Mouse (Mus musculus) heart, embryonic 16.5 days (tissue): ENCODE results near the gene Coq2. TPM values are rescaled to one million over a fixed set of nuclear protein-coding genes. Genes with fewer than 3 reads are reported as not detected.

Experiments used
- ATAC-seq: fragments of 200-750 bp; cut with Nextera tagmentation; replicated peaks from 2 replicates; pipeline ENCODE4 v1.8.0; 2017; ENCODE audit warnings: moderate number of reproducible peaks; ENCODE audit not compliant: insufficient read depth, low FRiP score; ENCODE audit errors: extremely low read depth
- H3K27ac ChIP-seq: fragments of 300-500 bp; sonication (generic); 2 replicates; pipeline ENCODE4 v1.5.1; 2014; ENCODE audit warnings: mild to moderate bottlenecking, low read length, control low read depth, moderate library complexity
- H3K27me3 ChIP-seq: fragments of 300-500 bp; sonication (generic); 2 replicates; pipeline ENCODE4 v1.6.1; 2014; ENCODE audit warnings: low read length, mixed read lengths; ENCODE audit not compliant: control insufficient read depth, insufficient read depth
- H3K36me3 ChIP-seq: fragments of 300-500 bp; sonication (generic); 2 replicates; pipeline ENCODE4 v1.6.1; 2014; ENCODE audit not compliant: control insufficient read depth, insufficient read depth
- H3K4me1 ChIP-seq: fragments of 300-500 bp; sonication (generic); 2 replicates; pipeline ENCODE4 v1.6.1; 2014; ENCODE audit warnings: low read length, mixed read lengths; ENCODE audit not compliant: control insufficient read depth, insufficient read depth
- H3K4me2 ChIP-seq: fragments of 300-500 bp; sonication (generic); 2 replicates; pipeline ENCODE4 v1.6.1; 2014; ENCODE audit warnings: low read depth, mild to moderate bottlenecking, control low read depth, low read length
- H3K4me3 ChIP-seq: fragments of 300-500 bp; sonication (generic); 2 replicates; pipeline ENCODE4 v1.5.1; 2014; ENCODE audit warnings: mild to moderate bottlenecking, control low read depth, low read length
- H3K9ac ChIP-seq: fragments of 300-500 bp; sonication (generic); 2 replicates; pipeline ENCODE4 v1.6.1; 2014; ENCODE audit warnings: low read length, control low read depth
- H3K9me3 ChIP-seq: fragments of 300-500 bp; sonication (generic); replicated peaks from 2 replicates; pipeline ENCODE4 v1.6.1; 2016; ENCODE audit warnings: low read length; ENCODE audit not compliant: control insufficient read depth
- WGBS: fragments of 180-500 bp; shearing (Covaris S2); extraction: QIAGEN DNeasy Blood & Tissue Kit; methylation state at CpG from one replicate; pipeline ENCODE4 v1.1.7; 2014; 5-methylcytosine and 5-hydroxymethylcytosine counted together
- polyA plus RNA-seq: library from polyadenylated mRNA; unstranded; fragments of >200 nt; fragmentation: Nextera tagmentation; extraction: Ambion mirVana; gene quantifications from 2 replicates; pipeline ENCODE4 v1.2.1, GENCODE M21; 2015

The Coq2 gene
- polyA plus RNA-seq: 73.2 TPM in 2 replicates

GRCm38 (mm10) chr5:100674711-100675376 is at the start of gene Coq2:
Gene Coq2 (minus strand): TSS chr5:100675140.
- WGBS: 8% methylated on average over 17 of the region's 17 CpGs

GRCm38 (mm10) chr5:100719235-100720088 is 44.5 kb upstream of the Coq2 start, which contains the start of gene Hpse:
Gene Hpse (minus strand): TSS chr5:100719716.
- Histone ChIP-seq H3K4me2 (peak within 1 kb of the TSS; percentile 92), H3K9me3 (0 out of 2 replicates have a peak, but pooled peaks cover 3% of the 10 kb centered on the region), H3K36me3 (no peaks in the 10 kb centered on the region), H3K27me3 (peaks cover 7% of the 10 kb centered on the region; the same call in 1 of the 2 replicates), H3K9ac (peak within 1 kb of the TSS; percentile 70), H3K27ac (no peak within 1 kb of the TSS), H3K4me1 (peaks cover 6% of the 10 kb centered on the region), H3K4me3 (peak within 1 kb of the TSS; percentile 63)
- WGBS: under 1% methylated on average over 51 of the region's 56 CpGs
- ATAC-seq: peak; percentile 70

More at GRCm38 (mm10) chr5:100674711-100675376, at the start of gene Coq2:
- Histone ChIP-seq H3K4me2 (peak within 1 kb of the TSS; percentile 72), H3K9me3 (no peaks in the 10 kb centered on the region), H3K4me1 (peaks cover 17% of the 10 kb centered on the region), H3K36me3 (peaks cover 2% of the 10 kb centered on the region; the same call in 1 of the 2 replicates), H3K9ac (peak within 1 kb of the TSS; percentile 93), H3K27me3 (no peaks in the 10 kb centered on the region), H3K27ac (peak within 1 kb of the TSS; percentile 63), H3K4me3 (peak within 1 kb of the TSS; percentile 64)
- peak; percentile 75; the same call in 1 of the 2 replicates for ATAC-seq

GRCm38 (mm10) chr5:100716762-100717161 is 41.8 kb upstream of the Coq2 start:
- H3K36me3 ChIP-seq: no peaks in the 10 kb centered on the region
- no peaks in the 10 kb centered on the region for H3K9me3 ChIP-seq
- WGBS: 91% methylated on average over 15 of the region's 15 CpGs
- ATAC-seq: no peak
- H3K27me3 ChIP-seq: peaks cover 7% of the 10 kb centered on the region; the same call in 1 of the 2 replicates
- H3K4me1 ChIP-seq: peaks cover 6% of the 10 kb centered on the region
- H3K4me3 ChIP-seq: no peak overlapping the region
- H3K4me2 ChIP-seq: no peak overlapping the region
- no peak overlapping the region for H3K9ac ChIP-seq
- H3K27ac ChIP-seq: no peak overlapping the region

- Histone ChIP-seq H3K27me3 (no peaks in the 10 kb centered on the region), H3K4me2 (no peak overlapping the region), H3K9me3 (no peaks in the 10 kb centered on the region), H3K4me1 (no peaks in the 10 kb centered on the region), H3K27ac (no peak overlapping the region), H3K36me3 (no peaks in the 10 kb centered on the region), H3K4me3 (no peak overlapping the region), H3K9ac (no peak overlapping the region)
- WGBS: 48% methylated on average over 6 of the region's 6 CpGs
- ATAC-seq: no peak
Measured at GRCm38 (mm10) chr5:100711219-100711618, 36.3 kb upstream of the Coq2 start.

- Histone ChIP-seq H3K9ac (no peak overlapping the region), H3K9me3 (no peaks in the 10 kb centered on the region), H3K4me1 (no peaks in the 10 kb centered on the region), H3K4me3 (no peak overlapping the region), H3K4me2 (no peak overlapping the region), H3K27ac (no peak overlapping the region), H3K27me3 (no peaks in the 10 kb centered on the region), H3K36me3 (no peaks in the 10 kb centered on the region)
- no peak for ATAC-seq
- 41% methylated on average over 2 of the region's 2 CpGs for whole genome bisulfite sequencing
Measured at GRCm38 (mm10) chr5:100710012-100710411, 35.1 kb upstream of the Coq2 start.

- H3K4me2 ChIP-seq: no peak overlapping the region
- no peaks in the 10 kb centered on the region for H3K4me1 ChIP-seq
- no peaks in the 10 kb centered on the region for H3K9me3 ChIP-seq
- H3K9ac ChIP-seq: no peak overlapping the region
- no peaks in the 10 kb centered on the region for H3K27me3 ChIP-seq
- H3K4me3 ChIP-seq: no peak overlapping the region
- ATAC-seq: no peak
- H3K36me3 ChIP-seq: no peaks in the 10 kb centered on the region
- H3K27ac ChIP-seq: no peak overlapping the region
- 86% methylated on average over 6 of the region's 6 CpGs for WGBS
Measured at GRCm38 (mm10) chr5:100709035-100709434, 34.1 kb upstream of the Coq2 start.

GRCm38 (mm10) chr5:100706675-100707074 is 31.7 kb upstream of the Coq2 start:
- Histone ChIP-seq H3K4me3 (no peak overlapping the region), H3K9ac (no peak overlapping the region), H3K36me3 (no peaks in the 10 kb centered on the region), H3K27me3 (no peaks in the 10 kb centered on the region), H3K9me3 (no peaks in the 10 kb centered on the region), H3K4me1 (no peaks in the 10 kb centered on the region), H3K27ac (no peak overlapping the region), H3K4me2 (no peak overlapping the region)
- WGBS: 63% methylated on average over 8 of the region's 8 CpGs
- no peak; the same call in 1 of the 2 replicates for ATAC-seq

- H3K4me1 ChIP-seq: no peaks in the 10 kb centered on the region
- H3K36me3 ChIP-seq: no peaks in the 10 kb centered on the region
- no peak overlapping the region for H3K4me3 ChIP-seq
- WGBS: 98% methylated on average over 2 of the region's 2 CpGs
- no peak overlapping the region for H3K4me2 ChIP-seq
- no peaks in the 10 kb centered on the region for H3K9me3 ChIP-seq
- H3K27me3 ChIP-seq: no peaks in the 10 kb centered on the region
- H3K9ac ChIP-seq: no peak overlapping the region
- no peak overlapping the region for H3K27ac ChIP-seq
- ATAC-seq: no peak
Measured at GRCm38 (mm10) chr5:100704272-100704671, 29.3 kb upstream of the Coq2 start.

- Histone ChIP-seq H3K27me3 (no peaks in the 10 kb centered on the region), H3K27ac (no peak overlapping the region), H3K4me1 (no peaks in the 10 kb centered on the region), H3K4me3 (no peak overlapping the region), H3K9me3 (no peaks in the 10 kb centered on the region), H3K36me3 (no peaks in the 10 kb centered on the region), H3K9ac (no peak overlapping the region), H3K4me2 (no peak overlapping the region)
- ATAC-seq: no peak
- WGBS: 87% methylated on average over 3 of the region's 3 CpGs
Measured at GRCm38 (mm10) chr5:100702325-100702724, 27.4 kb upstream of the Coq2 start.
